Mouse (Mus musculus): Measurements from ENCODE around the gene Sdhaf3. TPM values are rescaled to one million over a fixed set of nuclear protein-coding genes. Genes with fewer than 3 reads are reported as not detected.

Gene Sdhaf3
- polyA plus RNA-seq, 1 experiment from 2014 or later = 6.8 TPM

DNA sequence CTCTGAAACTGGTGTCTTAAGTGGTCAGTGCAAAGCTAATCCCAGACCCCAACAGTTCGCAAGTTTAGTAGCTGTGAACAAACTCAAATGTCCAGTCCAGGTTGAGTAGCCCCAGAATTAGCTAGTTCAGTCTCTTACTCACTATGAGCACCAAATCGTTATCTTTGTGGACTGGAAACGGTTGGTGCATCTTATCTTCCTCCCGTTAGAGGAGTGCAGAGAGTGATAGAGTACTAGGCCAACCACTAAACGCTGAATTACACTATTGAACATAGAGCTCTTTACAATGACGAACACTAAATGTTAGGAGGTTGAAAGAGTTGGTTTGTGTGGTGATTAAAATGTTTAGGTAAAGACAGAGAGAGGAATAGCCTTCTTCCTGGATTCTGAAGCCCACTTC is 82.3 kb downstream of the Sdhaf3 start:
- H3K9me3 ChIP-seq (ENCODE audit: control insufficient read depth, low read length) = no peaks in the 10 kb centered on the region
- H3K27ac ChIP-seq (ENCODE audit: low read length) = no peak overlapping the region
- H3K9ac ChIP-seq (replicated peaks; ENCODE audit: low read depth, low read length) = no peak overlapping the region
- no peak overlapping the region for H3K4me3 ChIP-seq (replicated peaks; ENCODE audit: low read length)
- no peaks in the 10 kb centered on the region for H3K4me1 ChIP-seq (replicated peaks; ENCODE audit: control insufficient read depth, insufficient read depth, low read length)
- no peaks in the 10 kb centered on the region for H3K36me3 ChIP-seq (ENCODE audit: control insufficient read depth, insufficient read depth)
- ATAC-seq = no peak
- no peak overlapping the region for H3K4me2 ChIP-seq (ENCODE audit: low read length)
- WGBS = 88% methylated on average over 6 of the region's 6 CpGs
- H3K27me3 ChIP-seq (replicated peaks; ENCODE audit: control insufficient read depth, insufficient read depth, low read length) = no peaks in the 10 kb centered on the region

DNA sequence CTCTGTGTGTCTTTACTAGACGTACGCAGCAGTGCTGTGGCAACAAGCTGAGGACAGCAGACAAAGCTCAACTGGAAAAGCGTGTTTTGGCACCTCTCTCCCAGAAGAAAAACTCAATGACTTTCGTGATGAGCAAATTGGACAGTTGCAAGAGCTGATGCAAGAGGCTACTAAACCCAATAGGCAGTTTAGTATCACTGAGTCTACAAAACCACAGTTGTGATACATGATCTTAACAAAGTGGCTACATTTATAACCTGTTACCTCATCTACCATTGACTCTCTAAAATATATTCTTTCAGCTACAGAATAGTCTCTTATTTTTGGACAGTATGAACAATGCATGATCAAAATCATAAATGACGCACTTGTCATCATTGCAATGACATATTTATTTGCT is 83.0 kb downstream of the Sdhaf3 start:
- Histone ChIP-seq H3K9ac (replicated peaks; ENCODE audit: low read depth, low read length) (no peak overlapping the region), H3K4me2 (ENCODE audit: low read length) (no peak overlapping the region), H3K27me3 (replicated peaks; ENCODE audit: control insufficient read depth, insufficient read depth, low read length) (no peaks in the 10 kb centered on the region), H3K27ac (ENCODE audit: low read length) (no peak overlapping the region), H3K4me3 (replicated peaks; ENCODE audit: low read length) (no peak overlapping the region), H3K36me3 (ENCODE audit: control insufficient read depth, insufficient read depth) (no peaks in the 10 kb centered on the region), H3K4me1 (replicated peaks; ENCODE audit: control insufficient read depth, insufficient read depth, low read length) (no peaks in the 10 kb centered on the region), H3K9me3 (ENCODE audit: control insufficient read depth, low read length) (no peaks in the 10 kb centered on the region)
- ATAC-seq = no peak
- 89% methylated on average over 5 of the region's 5 CpGs for WGBS

GRCm38 (mm10) chr6:7041912-7042311 is 86.1 kb downstream of the Sdhaf3 start:
- no peak for ATAC-seq
- no peak overlapping the region for H3K27ac ChIP-seq (ENCODE audit: low read length)
- H3K4me3 ChIP-seq (replicated peaks; ENCODE audit: low read length) = no peak overlapping the region
- no peak overlapping the region for H3K4me2 ChIP-seq (ENCODE audit: low read length)
- 90% methylated on average over 1 of the region's 1 CpGs for WGBS
- H3K27me3 ChIP-seq (replicated peaks; ENCODE audit: control insufficient read depth, insufficient read depth, low read length) = no peaks in the 10 kb centered on the region
- H3K36me3 ChIP-seq (ENCODE audit: control insufficient read depth, insufficient read depth) = no peaks in the 10 kb centered on the region
- no peaks in the 10 kb centered on the region for H3K9me3 ChIP-seq (ENCODE audit: control insufficient read depth, low read length)
- H3K9ac ChIP-seq (replicated peaks; ENCODE audit: low read depth, low read length) = no peak overlapping the region
- no peaks in the 10 kb centered on the region for H3K4me1 ChIP-seq (replicated peaks; ENCODE audit: control insufficient read depth, insufficient read depth, low read length)

- Histone ChIP-seq H3K27me3 (replicated peaks; ENCODE audit: control insufficient read depth, insufficient read depth, low read length) (no peaks in the 10 kb centered on the region), H3K4me1 (replicated peaks; ENCODE audit: control insufficient read depth, insufficient read depth, low read length) (no peaks in the 10 kb centered on the region), H3K9me3 (ENCODE audit: control insufficient read depth, low read length) (no peaks in the 10 kb centered on the region), H3K27ac (ENCODE audit: low read length) (no peak overlapping the region), H3K9ac (replicated peaks; ENCODE audit: low read depth, low read length) (no peak overlapping the region), H3K4me3 (replicated peaks; ENCODE audit: low read length) (no peak overlapping the region), H3K4me2 (ENCODE audit: low read length) (no peak overlapping the region), H3K36me3 (ENCODE audit: control insufficient read depth, insufficient read depth) (no peaks in the 10 kb centered on the region)
- ATAC-seq = no peak
- 76% methylated on average over 3 of the region's 3 CpGs for WGBS
Measured at GRCm38 (mm10) chr6:7062819-7063218, 107.0 kb downstream of the Sdhaf3 start.

DNA sequence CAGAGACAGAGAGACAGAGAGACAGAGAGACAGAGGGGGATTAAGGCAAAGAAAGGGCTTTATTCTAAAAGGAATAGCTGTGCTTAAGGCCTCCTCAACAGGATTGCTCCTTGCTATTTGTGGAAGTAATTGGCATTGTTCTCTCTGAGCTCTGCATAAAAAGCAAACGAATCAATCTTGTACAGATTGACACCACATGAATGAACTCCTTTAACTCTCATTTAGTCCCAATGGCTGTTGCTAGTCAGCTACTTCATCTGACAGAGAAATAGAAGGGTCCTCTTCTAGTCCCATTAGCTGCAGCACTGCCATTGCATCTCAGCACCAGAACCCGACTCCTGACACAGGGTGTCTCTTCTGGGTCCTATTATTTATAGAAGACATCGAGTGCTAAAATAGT is 113.0 kb downstream of the Sdhaf3 start:
- peak; percentile 36; the same call in 1 of the 2 replicates for ATAC-seq
- no peaks in the 10 kb centered on the region for H3K36me3 ChIP-seq (ENCODE audit: control insufficient read depth, insufficient read depth)
- no peak overlapping the region for H3K27ac ChIP-seq (ENCODE audit: low read length)
- peaks cover 4% of the 10 kb centered on the region; the same call in 1 of the 2 replicates for H3K4me1 ChIP-seq (replicated peaks; ENCODE audit: control insufficient read depth, insufficient read depth, low read length)
- no peak overlapping the region for H3K4me2 ChIP-seq (ENCODE audit: low read length)
- H3K27me3 ChIP-seq (replicated peaks; ENCODE audit: control insufficient read depth, insufficient read depth, low read length) = no peaks in the 10 kb centered on the region
- H3K4me3 ChIP-seq (replicated peaks; ENCODE audit: low read length) = no peak overlapping the region
- no peak overlapping the region for H3K9ac ChIP-seq (replicated peaks; ENCODE audit: low read depth, low read length)
- 22% methylated on average over 3 of the region's 3 CpGs for WGBS
- no peaks in the 10 kb centered on the region for H3K9me3 ChIP-seq (ENCODE audit: control insufficient read depth, low read length)

DNA sequence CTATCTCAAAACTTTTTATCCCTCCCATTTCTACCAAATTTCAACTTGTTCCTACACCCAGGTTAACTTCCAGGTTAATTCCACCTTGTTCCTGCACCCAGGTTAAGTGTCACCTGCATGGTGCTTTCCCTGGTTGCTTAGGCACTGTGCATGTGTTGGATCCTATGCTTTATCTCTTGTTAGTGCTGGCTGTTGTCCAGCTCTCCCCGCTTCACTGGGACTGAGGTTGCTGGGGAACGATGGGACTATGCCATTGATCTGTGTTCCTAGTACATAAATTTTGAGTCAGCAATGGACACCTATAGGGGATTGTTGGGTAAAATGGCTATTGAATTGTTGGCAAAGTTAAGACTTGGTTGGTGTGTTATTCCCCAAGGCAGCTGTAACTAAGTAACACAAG is 113.7 kb downstream of the Sdhaf3 start:
- no peaks in the 10 kb centered on the region for H3K9me3 ChIP-seq (ENCODE audit: control insufficient read depth, low read length)
- no peak overlapping the region for H3K9ac ChIP-seq (replicated peaks; ENCODE audit: low read depth, low read length)
- H3K27me3 ChIP-seq (replicated peaks; ENCODE audit: control insufficient read depth, insufficient read depth, low read length) = no peaks in the 10 kb centered on the region
- H3K36me3 ChIP-seq (ENCODE audit: control insufficient read depth, insufficient read depth) = no peaks in the 10 kb centered on the region
- H3K27ac ChIP-seq (ENCODE audit: low read length) = no peak overlapping the region
- H3K4me1 ChIP-seq (replicated peaks; ENCODE audit: control insufficient read depth, insufficient read depth, low read length) = peaks cover 4% of the 10 kb centered on the region; the same call in 1 of the 2 replicates
- H3K4me3 ChIP-seq (replicated peaks; ENCODE audit: low read length) = no peak overlapping the region
- H3K4me2 ChIP-seq (ENCODE audit: low read length) = no peak overlapping the region
- WGBS = 53% methylated on average over 2 of the region's 2 CpGs
- no peak for ATAC-seq

GRCm38 (mm10) chr6:7082054-7082453 is 126.2 kb downstream of the Sdhaf3 start:
- no peaks in the 10 kb centered on the region for H3K27me3 ChIP-seq (replicated peaks; ENCODE audit: control insufficient read depth, insufficient read depth, low read length)
- H3K27ac ChIP-seq (ENCODE audit: low read length) = no peak overlapping the region
- no peaks in the 10 kb centered on the region for H3K36me3 ChIP-seq (ENCODE audit: control insufficient read depth, insufficient read depth)
- no peak overlapping the region for H3K9ac ChIP-seq (replicated peaks; ENCODE audit: low read depth, low read length)
- no peak overlapping the region for H3K4me2 ChIP-seq (ENCODE audit: low read length)
- WGBS = 39% methylated on average over 3 of the region's 3 CpGs
- no peaks in the 10 kb centered on the region for H3K9me3 ChIP-seq (ENCODE audit: control insufficient read depth, low read length)
- no peak overlapping the region for H3K4me3 ChIP-seq (replicated peaks; ENCODE audit: low read length)
- H3K4me1 ChIP-seq (replicated peaks; ENCODE audit: control insufficient read depth, insufficient read depth, low read length) = no peaks in the 10 kb centered on the region
- no peak for ATAC-seq

DNA sequence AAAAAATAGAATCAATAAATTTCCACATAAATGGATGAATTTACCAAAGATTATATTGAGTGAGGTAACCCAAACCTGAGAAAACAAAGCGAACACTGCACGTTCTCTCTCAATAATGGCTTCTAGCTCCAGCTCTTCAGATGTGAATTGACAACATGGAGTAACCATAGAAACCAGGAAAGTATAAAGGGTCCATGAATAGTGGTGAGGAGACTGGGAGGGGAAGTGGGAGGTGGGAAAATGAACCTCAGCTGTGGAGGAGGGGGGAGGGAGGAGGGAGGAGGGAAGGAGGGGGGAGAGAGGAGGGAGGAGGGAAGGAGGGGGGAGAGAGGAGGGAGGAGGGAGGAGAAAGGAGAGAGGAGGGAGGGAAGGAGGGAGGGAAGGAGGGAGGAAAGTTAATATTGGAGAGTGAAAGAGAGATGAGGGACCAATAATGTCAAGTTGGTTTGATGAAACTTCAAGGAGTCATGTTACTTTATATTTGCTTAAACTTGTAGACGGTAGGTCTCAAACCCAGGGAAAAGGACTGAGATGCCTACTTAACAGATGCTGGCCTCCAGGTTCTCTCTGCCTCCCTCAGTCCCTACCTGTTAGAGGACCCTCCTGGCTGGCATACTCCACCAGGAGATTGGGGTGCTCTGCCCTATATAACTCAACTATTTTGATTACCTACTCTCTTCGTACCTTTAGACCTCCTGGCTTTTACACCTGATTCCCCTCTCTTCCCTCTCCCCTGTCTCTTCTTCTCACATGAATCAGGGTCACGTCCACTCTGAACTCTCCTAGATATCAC is 126.9 kb downstream of the Sdhaf3 start:
- Histone ChIP-seq H3K4me3 (replicated peaks; ENCODE audit: low read length) (no peak overlapping the region), H3K36me3 (ENCODE audit: control insufficient read depth, insufficient read depth) (no peaks in the 10 kb centered on the region), H3K9ac (replicated peaks; ENCODE audit: low read depth, low read length) (no peak overlapping the region), H3K27ac (ENCODE audit: low read length) (no peak overlapping the region), H3K27me3 (replicated peaks; ENCODE audit: control insufficient read depth, insufficient read depth, low read length) (no peaks in the 10 kb centered on the region), H3K4me1 (replicated peaks; ENCODE audit: control insufficient read depth, insufficient read depth, low read length) (no peaks in the 10 kb centered on the region), H3K4me2 (ENCODE audit: low read length) (no peak overlapping the region), H3K9me3 (ENCODE audit: control insufficient read depth, low read length) (no peaks in the 10 kb centered on the region)
- 51% methylated on average over 5 of the region's 5 CpGs for whole genome bisulfite sequencing
- ATAC-seq = peak; percentile 84

DNA sequence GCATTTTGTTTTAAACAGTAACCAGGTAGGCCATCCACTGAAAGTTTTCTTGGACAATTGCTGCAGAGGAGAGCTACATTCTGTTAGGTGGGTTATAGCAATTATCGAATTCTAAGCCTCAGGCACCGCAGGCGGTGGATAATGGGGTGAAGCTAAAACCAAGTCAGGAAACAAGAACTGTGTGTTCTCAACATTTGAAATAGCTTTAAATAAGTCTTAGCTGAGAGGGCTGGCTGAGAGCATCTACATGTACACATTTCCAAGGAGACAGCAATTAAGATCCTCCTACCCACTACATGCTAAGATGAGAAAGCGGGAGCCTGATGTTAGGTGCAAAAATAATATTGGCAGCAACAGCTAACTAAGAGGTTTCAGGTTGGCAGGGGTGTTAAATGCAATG is 127.9 kb downstream of the Sdhaf3 start:
- Histone ChIP-seq H3K4me3 (replicated peaks; ENCODE audit: low read length) (no peak overlapping the region), H3K4me2 (ENCODE audit: low read length) (no peak overlapping the region), H3K27ac (ENCODE audit: low read length) (no peak overlapping the region), H3K9ac (replicated peaks; ENCODE audit: low read depth, low read length) (no peak overlapping the region), H3K27me3 (replicated peaks; ENCODE audit: control insufficient read depth, insufficient read depth, low read length) (no peaks in the 10 kb centered on the region), H3K9me3 (ENCODE audit: control insufficient read depth, low read length) (no peaks in the 10 kb centered on the region), H3K4me1 (replicated peaks; ENCODE audit: control insufficient read depth, insufficient read depth, low read length) (no peaks in the 10 kb centered on the region), H3K36me3 (ENCODE audit: control insufficient read depth, insufficient read depth) (no peaks in the 10 kb centered on the region)
- WGBS = 88% methylated on average over 4 of the region's 4 CpGs
- no peak for ATAC-seq

GRCm38 (mm10) chr6:7084370-7084769 is 128.6 kb downstream of the Sdhaf3 start:
- WGBS = 77% methylated on average over 2 of the region's 2 CpGs
- Histone ChIP-seq H3K4me2 (ENCODE audit: low read length) (no peak overlapping the region), H3K27me3 (replicated peaks; ENCODE audit: control insufficient read depth, insufficient read depth, low read length) (no peaks in the 10 kb centered on the region), H3K4me1 (replicated peaks; ENCODE audit: control insufficient read depth, insufficient read depth, low read length) (no peaks in the 10 kb centered on the region), H3K27ac (ENCODE audit: low read length) (no peak overlapping the region), H3K4me3 (replicated peaks; ENCODE audit: low read length) (no peak overlapping the region), H3K9me3 (ENCODE audit: control insufficient read depth, low read length) (no peaks in the 10 kb centered on the region), H3K36me3 (ENCODE audit: control insufficient read depth, insufficient read depth) (no peaks in the 10 kb centered on the region), H3K9ac (replicated peaks; ENCODE audit: low read depth, low read length) (no peak overlapping the region)
- no peak for ATAC-seq
